Mouse (Mus musculus) adipocyte (in vitro differentiated cells): Measurements from ENCODE around the gene Fem1b.
A peak's percentile ranks its signal among the peaks of the same experiment; 100 is the strongest.
"Not testable (repeated sequence)": the region's sequence is repeated elsewhere in the genome, so short reads cannot be mapped to it uniquely, and the experiment has no call there.

Experiments
- DNase-seq: peaks from one replicate; pipeline ENCODE4 v3.0.0-alpha.2; 2016; ENCODE audit warnings: low spot score

Fem1b gene

DNA sequence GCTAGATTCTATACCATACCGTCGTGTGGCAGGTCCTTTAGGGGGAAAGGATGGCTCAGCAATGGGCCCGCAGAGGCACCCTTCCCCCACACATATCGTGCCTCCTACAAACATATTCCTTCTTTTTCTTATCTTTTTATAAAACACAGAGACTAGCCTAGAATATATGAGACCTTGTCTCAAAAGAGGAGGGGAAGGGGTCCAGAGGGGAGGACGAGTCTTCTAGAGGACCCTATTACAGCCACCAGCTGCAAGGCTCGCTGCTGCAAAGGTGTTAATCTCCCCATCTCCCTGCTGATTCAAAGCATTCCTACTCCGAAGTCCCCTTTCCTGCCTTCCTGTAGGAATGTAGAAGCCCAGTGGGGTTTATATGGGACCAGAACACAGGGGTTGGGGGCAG is 14.7 kb upstream of the Fem1b start:
- no peak for DNase-seq

DNA sequence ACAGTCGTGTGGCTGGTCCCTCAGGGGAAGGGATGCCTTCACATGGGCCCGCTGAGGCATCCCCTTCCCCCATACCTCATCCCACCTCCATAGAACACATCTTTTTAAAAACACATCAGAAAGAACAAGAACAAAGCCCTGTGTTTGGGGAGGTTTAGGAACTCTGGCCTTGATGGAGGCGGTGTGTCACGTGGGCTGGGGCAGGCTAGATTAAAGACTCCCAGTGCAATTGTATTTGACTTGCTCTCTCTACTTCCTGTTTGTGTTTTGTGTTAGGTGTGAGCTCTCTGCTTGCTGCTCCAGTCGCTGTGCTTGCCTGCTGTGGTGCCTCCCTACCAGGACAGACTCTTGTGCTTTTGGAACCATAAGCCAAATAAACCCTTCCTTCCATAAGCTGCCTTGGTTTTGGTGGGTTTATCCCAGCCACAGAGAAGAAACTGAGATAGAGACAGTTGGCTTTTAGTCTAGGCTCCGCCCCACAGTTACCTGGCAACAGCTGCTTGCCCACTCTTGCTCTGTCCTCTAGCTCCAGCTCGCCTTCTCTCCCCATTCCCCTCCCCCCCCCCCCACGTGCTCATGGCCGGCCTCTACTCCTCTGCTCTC is 14.2 kb upstream of the Fem1b start:
- no peak for DNase-seq

DNA sequence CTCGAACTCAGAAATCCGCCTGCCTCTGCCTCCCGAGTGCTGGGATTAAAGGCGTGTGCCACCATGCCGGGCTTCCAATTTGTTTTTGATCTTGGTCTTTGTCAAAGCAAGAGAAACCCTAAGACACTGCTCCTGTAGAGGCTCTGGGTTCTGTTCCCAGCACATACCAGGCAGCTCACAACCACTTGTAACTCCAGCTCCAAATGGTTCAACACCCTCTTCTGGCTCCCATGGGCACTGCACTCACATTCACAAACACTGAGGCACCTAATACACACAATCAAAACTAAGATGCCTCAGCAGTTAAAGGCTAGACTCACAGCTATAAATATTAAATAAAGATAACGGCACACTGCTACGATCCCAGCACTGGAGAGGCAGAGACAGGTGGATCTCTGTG is 10.1 kb upstream of the Fem1b start:
- DNase-seq = no peak

DNA sequence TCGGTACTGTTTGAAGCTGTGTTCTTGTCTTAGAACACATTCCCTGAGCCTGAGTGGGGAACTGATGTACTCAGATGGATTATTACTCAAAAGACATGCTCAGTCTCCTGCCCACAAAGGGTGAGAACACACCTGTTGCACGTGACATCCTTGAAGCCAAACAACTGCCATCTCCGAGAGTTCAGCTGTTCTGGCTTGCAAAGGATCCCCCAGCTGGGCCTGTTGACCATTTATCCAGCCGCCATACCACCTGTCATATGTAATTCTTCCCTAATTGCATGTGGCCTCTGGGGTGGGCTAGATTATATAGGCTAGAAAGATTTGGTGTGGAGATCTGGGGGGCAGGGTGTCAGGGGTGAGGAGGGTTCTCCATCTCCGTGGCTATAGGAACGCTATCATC is 9.1 kb upstream of the Fem1b start:
- DNase-seq = no peak

DNA sequence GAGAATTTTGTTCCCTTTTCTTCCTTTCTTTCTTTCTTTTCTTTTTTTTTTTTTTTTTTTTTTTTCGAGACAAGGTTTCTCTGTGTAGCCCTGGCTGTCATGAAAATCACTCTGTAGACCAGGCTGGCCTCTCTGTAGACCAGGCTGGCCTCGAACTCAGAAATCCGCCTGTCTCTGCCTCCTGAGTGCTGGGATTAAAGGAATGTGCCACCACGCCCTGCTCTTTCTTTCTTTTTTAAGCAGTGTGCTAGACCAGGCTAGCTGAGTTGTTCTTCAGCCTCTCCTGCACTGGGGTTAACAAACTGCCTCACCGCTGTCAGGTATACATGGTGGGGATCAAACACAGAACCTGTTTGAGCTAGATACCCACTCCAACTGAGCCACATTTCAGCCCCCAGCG is 8.2 kb upstream of the Fem1b start:
- not testable (repeated sequence) for DNase-seq

DNA sequence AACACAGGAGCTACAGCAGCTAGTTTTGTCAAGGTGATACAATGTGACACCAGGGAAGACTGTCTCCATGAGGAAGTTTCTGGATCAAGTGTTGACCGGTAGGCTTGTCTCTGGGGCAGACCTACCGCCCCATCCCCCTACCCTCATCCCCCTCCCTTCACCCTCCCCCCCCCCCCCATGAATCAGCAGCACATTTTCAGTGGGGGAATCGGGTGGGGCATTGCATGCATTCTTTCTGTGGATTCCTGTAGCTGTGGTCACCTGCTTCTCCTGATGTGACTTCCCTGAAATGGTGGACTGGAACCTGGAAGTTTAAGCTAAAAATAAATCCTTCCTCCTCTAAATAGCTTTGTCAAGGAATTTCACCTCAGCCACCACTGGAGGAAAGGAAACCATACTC is 7.8 kb upstream of the Fem1b start:
- no peak for DNase-seq

DNA sequence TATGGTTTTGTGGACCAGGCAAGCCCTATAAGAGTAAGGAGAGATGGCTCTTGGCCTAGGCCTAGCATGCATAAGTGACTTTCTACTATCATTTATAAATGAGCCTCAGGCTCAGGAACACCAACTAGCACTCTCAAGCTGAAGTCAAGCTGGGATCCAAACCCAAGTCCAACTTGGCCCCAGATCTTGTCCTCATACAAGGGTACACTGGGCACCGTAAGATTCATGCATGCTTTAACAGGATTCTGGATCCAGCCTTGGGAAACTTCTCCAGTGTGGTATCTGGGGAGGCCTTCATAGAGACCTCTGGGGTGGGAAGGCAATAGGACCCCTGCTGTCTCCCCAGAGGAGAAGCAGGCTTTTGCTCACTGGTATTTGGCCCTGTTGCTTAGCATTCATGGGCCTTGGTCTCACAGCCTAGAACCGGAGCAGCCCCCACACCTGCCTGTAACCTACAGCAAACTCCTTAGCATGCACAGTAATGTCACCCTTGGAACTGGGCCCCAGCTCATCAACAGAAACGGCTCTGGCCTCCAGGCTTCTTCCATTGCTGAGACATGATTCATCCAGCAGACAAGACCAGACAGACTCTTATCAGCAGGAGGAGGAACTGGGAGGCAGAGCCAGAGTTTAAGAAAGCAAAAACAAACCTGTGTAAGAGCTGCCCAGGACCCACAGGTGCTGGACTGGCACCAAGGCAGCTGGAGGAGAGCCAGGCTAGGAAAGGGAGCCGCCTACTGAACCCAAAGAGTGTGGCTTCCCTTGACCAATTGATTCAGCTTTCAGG is 6.3 kb upstream of the Fem1b start:
- DNase-seq = no peak

DNA sequence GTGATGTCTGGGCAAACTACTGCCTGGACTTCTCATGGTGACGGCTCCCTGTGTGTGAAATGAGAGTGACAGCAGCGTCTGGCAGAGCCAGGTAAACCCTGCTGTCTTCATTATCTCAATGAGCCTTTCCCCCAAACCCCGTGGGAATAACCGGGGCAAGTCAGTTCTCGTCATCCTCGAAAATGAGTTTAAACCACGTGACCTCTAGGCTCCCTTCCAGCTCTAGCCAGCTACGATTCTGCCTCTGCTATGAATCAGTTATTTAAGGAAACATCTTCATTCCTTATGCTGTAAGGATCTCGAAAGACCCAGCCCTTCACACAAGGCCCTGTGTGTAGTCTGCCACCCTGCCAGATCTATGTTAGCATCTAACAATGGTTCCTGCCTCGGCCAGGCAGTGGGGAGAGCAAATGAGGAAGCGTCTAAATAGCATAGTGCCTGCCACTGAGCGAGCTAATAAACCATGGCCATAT is 5.4 kb upstream of the Fem1b start:
- DNase-seq = peak; percentile 89

DNA sequence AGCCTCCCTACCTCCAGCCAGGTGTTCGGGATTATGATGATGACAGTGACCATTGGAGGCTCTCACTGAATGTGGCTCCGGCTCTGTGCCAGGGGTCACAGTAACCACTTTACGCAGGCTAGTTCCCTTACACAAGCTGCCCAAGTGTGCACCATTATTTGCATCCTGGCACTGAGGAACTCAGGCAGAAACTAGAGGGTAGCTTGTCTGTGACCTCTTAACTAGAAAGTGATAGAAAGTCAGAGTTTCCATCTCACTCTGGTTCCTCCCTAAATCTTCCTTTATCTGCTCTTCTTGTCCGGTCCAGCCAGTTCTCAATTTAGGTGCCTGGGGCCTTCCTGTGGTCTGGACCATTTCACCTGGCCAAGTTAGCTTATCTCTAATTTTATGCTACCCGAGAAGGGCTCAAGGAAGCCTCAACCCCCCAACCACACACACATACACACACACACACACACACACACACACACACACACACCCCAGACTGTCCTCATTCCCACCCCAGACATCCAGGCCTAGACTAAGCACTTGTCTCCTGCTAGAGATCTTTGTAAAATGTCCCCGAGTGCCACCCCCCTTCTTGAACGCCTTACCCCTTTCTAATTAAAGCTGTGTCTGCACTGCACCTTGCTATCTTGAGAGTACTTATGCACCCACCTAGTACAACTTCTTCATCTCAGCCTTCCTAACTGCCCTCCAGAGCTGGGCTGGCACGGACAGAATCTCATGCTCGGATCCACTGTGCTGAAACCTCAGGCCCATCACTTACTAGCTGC is 4.8 kb upstream of the Fem1b start:
- DNase-seq = no peak

DNA sequence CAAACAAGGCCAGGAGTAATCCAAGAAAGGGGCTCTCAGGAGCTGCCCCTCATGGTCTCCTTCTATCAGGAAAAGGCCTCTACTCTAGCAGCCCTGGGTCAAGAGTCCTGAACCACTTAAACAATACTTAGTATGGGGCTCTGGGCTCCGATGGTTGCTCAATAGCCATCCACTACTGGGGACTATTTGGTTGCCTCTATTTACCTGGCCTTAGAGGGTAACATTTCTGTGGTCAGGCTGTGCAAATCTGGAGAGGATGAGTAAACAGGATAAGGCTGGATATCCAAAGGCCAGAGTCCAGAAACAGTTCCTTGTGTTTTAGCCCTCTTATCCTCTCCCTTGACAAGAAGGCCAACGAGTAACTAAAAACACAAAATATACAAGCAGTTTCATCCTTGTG is 3.0 kb upstream of the Fem1b start:
- DNase-seq = no peak

DNA sequence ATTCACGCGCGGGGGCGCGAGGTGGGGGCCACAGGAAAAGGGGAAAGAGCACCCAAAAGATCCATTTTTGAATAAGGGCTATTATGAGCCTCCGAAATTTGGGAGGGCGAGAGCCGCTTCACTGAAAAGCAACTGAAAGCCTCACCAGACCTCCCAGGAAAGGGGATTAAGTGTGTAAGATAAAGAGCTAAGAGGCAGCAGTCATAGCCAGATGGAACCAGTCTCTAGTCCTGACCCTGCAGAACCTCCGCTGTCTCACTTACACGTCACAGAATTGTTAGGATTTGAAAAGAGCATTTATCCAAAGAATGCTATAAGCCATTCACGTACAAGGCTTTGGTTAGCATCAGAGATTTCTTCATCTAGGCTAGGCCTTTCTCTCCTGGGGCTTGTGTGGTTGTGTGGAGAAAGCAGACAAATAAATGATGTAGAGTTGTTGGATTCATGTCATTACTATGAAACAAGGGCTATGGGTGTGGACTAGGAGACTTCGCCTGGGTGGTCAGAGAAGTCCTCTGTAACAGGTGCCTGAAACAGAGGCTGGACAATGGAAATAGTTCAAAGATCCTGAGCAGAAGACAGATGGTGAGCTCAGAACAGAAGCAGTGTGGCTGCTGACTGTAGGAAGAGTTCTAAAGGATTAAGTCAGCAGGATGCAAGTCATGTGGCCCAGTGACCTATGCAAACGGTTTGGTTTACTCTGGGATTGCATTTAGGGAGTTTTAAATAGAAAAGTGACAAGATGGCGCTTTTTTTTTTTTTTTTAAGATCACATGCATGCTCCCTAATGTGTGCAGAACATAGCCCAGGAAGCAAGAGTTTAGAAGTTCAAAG is 699 bp upstream of the Fem1b start:
- DNase-seq = peak; percentile 66

DNA sequence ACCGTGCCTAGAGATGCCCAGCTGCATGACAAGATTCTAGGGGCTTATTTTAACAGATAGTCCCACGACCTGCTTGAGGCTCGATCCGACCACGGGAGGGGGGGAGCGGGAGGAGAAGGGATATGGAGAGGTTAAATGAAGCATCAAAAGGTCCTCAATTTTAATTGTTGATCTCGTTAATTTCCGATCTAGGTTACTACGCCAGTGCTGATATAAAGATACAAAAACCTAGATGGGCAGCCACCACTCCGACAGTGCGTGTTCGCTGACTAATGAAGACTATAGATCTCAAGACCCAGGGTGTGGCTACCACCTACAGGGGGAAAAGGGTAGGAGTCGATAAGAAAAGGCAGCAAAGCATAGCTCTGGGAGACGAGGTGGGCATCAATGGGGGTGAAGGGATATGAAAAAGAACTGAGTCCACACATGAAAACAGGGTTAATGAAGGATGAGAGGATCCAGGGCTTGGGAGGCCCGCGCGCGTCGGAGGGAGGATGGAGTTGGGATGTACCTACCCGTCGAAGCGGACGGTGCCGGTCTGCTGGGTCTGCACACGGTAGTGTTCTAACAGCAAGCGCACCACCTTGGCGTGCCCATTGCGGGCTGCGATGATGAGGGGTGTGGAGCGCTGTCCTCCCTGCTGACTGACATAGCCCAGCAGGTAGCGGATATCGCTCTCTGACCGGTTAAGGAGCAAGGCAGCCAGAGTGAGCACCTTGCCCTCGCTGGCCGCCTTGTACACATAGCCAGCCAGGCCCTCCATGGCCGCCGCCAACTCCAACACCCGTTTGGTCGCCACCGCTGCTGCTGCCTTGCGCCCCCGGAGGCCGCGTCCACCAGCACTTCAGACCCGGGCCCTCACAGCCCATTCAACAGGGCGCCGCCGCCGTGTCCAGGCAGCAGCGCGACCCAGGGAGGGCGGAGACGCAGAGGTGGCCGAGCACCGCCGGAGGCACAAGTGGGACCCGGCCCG is 905 bp downstream of the Fem1b start:
- DNase-seq = no peak

DNA sequence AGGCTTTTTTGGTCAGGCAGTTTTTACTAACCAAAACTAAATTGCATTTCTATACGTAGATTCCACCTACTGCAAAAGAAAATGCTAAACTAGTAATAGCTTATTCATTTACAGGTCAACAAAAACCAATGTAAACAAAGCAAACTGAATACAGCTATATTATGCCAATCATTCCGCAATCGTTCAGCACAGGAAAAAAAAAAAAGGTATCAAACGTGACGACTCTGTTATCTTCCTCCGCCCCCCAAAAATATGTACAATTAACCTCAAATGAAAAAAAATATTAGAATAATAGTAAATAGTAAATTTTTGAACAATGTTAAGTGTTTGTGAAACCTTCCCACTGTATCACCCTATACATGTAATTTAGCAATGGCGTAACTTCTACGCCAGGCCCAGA is 1.6 kb downstream of the Fem1b start:
- DNase-seq = no peak

DNA sequence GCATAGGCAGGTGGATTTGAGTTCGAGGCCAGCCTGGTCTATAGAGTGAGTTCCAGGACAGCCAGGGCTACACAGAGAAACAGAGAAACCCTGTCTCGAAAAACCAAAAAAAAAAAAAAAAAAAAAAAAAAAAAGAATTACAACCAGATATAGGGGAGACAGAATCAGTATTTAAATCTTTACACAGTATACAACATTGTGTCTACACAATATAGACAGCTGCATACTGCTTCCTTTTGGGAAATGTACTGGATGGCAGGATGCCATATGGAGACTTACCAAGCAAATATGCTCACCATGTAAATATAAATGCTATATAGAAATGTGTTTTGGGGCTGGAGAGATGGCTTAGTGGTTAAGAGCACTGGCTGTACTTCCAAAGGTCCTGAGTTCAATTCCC is 12.5 kb downstream of the Fem1b start:
- not testable (repeated sequence) for DNase-seq

DNA sequence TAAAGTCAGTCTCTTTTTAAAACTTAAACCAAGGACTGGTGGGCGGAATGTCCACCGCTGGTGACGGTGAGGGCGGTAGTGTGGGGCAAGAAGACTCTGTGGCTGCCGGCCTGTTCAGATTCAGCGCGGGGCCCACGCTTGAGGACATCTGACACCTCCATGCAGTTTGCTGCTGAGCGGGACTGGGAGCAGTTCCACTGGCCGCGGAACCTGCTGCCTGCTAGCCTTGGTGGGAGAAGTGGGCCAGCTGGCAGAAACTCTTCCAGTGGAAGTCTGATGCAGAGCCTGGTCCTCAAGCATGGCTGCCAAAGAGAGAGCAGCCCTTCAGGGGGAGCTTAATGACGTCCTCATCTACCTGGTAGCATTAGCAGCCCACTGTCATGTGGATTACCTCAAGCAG is 21.9 kb downstream of the Fem1b start:
- no peak for DNase-seq

DNA sequence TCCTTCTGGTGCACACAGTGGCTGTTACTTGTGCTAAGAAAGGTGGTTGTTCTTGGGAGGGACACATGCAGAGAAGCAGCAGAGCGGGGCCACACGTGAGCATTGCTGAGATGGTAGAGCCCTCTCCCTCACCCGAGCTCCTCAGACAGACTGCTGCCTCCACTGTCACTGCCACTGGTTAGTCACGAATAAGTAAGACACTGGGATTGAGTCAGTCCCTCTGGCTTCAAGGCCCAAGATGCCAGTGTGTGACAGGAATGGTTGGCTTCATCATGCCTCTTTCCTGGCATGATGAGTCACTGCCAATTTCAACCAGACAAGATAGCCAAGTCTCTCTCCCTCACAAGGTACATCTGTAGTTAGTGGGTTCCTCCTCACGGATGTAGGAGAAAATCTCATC is 25.0 kb downstream of the Fem1b start:
- DNase-seq = no peak

DNA sequence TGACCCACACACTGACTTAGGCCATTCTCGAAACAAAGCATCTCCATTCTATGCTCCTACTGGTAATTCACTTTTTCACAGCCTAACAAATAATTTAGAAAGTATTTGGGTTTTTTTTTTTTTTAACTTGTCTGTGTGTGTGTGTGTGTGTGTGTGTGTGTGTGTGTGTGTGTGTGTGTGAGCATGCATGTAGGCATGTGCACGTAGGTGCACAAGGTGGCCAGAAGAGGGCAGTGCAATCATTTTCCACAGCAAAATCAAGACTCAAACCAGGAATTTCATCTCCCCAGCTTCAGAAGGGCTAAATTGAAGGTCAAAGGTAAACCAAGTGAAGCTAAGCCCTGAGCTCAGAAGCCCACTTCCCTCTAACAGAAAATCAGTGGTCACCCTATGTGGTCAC is 27.5 kb downstream of the Fem1b start:
- DNase-seq = no peak

DNA sequence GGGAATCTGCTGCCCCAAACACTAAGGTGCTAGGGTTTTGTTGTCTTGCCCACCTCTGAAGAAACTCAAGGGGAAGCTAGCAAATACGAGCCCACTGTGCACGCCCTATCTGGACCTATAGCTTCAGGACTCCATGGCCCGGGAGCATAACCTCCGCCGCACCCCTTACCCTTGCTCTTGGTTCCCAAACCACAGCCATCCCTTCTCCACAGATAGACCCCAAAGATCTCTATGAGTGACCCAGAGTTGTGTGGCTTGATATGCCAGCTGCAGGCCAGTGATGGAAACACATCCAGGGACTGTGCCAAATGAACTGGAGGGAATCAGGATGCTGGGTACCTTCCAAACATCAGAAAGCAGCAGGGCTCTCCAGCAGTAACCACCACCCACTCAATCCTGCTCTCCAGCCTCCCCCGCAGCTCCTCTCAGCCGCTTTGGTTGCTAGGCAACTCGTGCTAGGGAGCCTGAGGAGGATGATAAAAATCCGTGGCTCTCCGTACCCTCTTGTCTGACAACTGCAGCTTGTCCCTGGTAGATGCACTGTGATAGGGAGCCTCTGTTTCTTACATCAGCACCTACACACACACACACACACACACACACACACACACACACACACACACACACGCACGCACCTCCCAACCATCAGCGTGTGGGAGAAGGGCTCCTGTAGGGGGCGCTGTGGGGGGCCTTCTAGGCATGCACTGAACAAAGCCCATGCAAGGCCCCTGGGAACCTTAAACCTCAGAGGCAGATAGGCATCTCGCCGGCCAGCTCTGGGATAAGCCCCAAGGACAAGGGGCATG is 28.6 kb downstream of the Fem1b start:
- DNase-seq = no peak

DNA sequence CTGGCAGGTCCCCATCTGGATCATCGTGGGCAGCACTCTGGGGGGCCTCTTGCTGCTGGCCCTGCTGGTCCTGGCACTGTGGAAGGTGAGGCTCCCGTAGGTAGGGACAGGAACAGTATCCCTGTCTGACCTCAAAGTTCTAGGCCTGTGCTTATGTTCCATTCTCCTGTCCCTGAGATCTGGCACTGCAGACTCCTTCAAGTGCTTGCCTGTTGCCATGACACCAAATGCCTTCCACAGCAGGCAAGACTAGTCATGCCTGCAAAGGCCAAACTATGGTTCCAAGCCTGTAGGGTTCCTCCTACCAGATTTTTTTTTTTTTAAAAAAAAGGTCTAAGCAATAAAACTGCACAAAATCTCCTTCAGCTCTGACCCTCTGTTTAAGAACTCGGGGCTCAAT is 29.8 kb downstream of the Fem1b start:
- peak; percentile 15 for DNase-seq

DNA sequence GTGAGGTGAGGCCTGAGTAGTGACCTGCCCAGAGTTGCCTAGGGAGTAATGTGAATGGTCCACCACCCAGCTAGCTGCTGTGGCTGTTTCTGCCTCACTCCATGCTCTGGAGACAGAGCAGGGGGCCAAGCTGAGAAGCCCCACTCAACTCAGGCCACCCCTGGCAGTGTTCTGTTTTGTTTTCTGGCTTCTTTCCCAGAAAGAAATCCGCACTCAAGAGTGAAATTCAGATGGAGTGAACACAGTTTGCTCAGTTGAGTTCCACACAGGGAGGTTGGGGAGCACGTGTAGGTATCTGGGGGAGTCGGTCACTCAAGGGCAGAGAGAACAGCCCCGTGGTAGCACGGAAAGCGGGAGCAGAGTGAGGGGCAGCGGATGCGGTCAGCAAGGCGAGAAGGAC is 33.0 kb downstream of the Fem1b start:
- DNase-seq = no peak
